Mouse (Mus musculus): ENCODE results near the gene Greb1. TPM values are rescaled to one million over a fixed set of nuclear protein-coding genes. Genes with fewer than 3 reads are reported as not detected.

Gene Greb1
- polyA plus RNA-seq, 1 experiment from 2014 or later, result 7.1 TPM

GRCm38 (mm10) chr12:16763649-16764422 is 36.9 kb downstream of the Greb1 start:
- Histone ChIP-seq H3K4me2 (ENCODE audit: low read depth, low read length, severe bottlenecking) (no peak overlapping the region), H3K27me3 (ENCODE audit: control insufficient read depth, insufficient read depth, low read length) (no peaks in the 10 kb centered on the region), H3K9me3 (ENCODE audit: control insufficient read depth, low read length) (no peaks in the 10 kb centered on the region), H3K36me3 (ENCODE audit: control insufficient read depth, insufficient read depth, low read length) (no peaks in the 10 kb centered on the region), H3K4me3 (ENCODE audit: low read depth, low read length) (no peak overlapping the region), H3K27ac (ENCODE audit: low read depth, low read length) (no peak overlapping the region), H3K9ac (ENCODE audit: low read length) (no peak overlapping the region), H3K4me1 (replicated peaks; ENCODE audit: control insufficient read depth, insufficient read depth, low read length) (no peaks in the 10 kb centered on the region)
- 78% methylated on average over 4 of the region's 4 CpGs for WGBS
- DNase-seq (ENCODE audit: low spot score) (no peak), ATAC-seq (replicated peaks; ENCODE audit: low FRiP score) (no peak)

GRCm38 (mm10) chr12:16761461-16761860 is 39.2 kb downstream of the Greb1 start:
- Histone ChIP-seq H3K36me3 (ENCODE audit: control insufficient read depth, insufficient read depth, low read length) (no peaks in the 10 kb centered on the region), H3K4me2 (ENCODE audit: low read depth, low read length, severe bottlenecking) (no peak overlapping the region), H3K9ac (ENCODE audit: low read length) (no peak overlapping the region), H3K4me1 (replicated peaks; ENCODE audit: control insufficient read depth, insufficient read depth, low read length) (no peaks in the 10 kb centered on the region), H3K27ac (ENCODE audit: low read depth, low read length) (no peak overlapping the region), H3K27me3 (ENCODE audit: control insufficient read depth, insufficient read depth, low read length) (no peaks in the 10 kb centered on the region), H3K9me3 (ENCODE audit: control insufficient read depth, low read length) (no peaks in the 10 kb centered on the region), H3K4me3 (ENCODE audit: low read depth, low read length) (no peak overlapping the region)
- WGBS, result 97% methylated on average over 3 of the region's 3 CpGs
- DNase-seq (ENCODE audit: low spot score) (no peak), ATAC-seq (replicated peaks; ENCODE audit: low FRiP score) (no peak)

GRCm38 (mm10) chr12:16760246-16760645 is 40.4 kb downstream of the Greb1 start:
- ATAC-seq (replicated peaks; ENCODE audit: low FRiP score) (no peak), DNase-seq (ENCODE audit: low spot score) (no peak)
- Histone ChIP-seq H3K4me2 (ENCODE audit: low read depth, low read length, severe bottlenecking) (no peak overlapping the region), H3K27me3 (ENCODE audit: control insufficient read depth, insufficient read depth, low read length) (no peaks in the 10 kb centered on the region), H3K9me3 (ENCODE audit: control insufficient read depth, low read length) (no peaks in the 10 kb centered on the region), H3K9ac (ENCODE audit: low read length) (no peak overlapping the region), H3K36me3 (ENCODE audit: control insufficient read depth, insufficient read depth, low read length) (no peaks in the 10 kb centered on the region), H3K4me1 (replicated peaks; ENCODE audit: control insufficient read depth, insufficient read depth, low read length) (no peaks in the 10 kb centered on the region), H3K27ac (ENCODE audit: low read depth, low read length) (no peak overlapping the region), H3K4me3 (ENCODE audit: low read depth, low read length) (no peak overlapping the region)
- WGBS, result 80% methylated on average over 4 of the region's 4 CpGs

- no peak overlapping the region for H3K9ac ChIP-seq (ENCODE audit: low read length)
- H3K27ac ChIP-seq (ENCODE audit: low read depth, low read length), result no peak overlapping the region
- no peaks in the 10 kb centered on the region for H3K9me3 ChIP-seq (ENCODE audit: control insufficient read depth, low read length)
- 0% methylated on average over 2 of the region's 2 CpGs for WGBS
- DNase-seq (ENCODE audit: low spot score) (peak; percentile 78), ATAC-seq (replicated peaks; ENCODE audit: low FRiP score) (no peak)
- H3K27me3 ChIP-seq (ENCODE audit: control insufficient read depth, insufficient read depth, low read length), result no peaks in the 10 kb centered on the region
- H3K4me3 ChIP-seq (ENCODE audit: low read depth, low read length), result no peak overlapping the region
- peaks cover 6% of the 10 kb centered on the region; the same call in 1 of the 2 replicates for H3K4me1 ChIP-seq (replicated peaks; ENCODE audit: control insufficient read depth, insufficient read depth, low read length)
- no peaks in the 10 kb centered on the region for H3K36me3 ChIP-seq (ENCODE audit: control insufficient read depth, insufficient read depth, low read length)
- no peak overlapping the region for H3K4me2 ChIP-seq (ENCODE audit: low read depth, low read length, severe bottlenecking)
Measured at GRCm38 (mm10) chr12:16754311-16754710, 46.4 kb downstream of the Greb1 start.

- ATAC-seq (replicated peaks; ENCODE audit: low FRiP score), result no peak
- H3K36me3 ChIP-seq (ENCODE audit: control insufficient read depth, insufficient read depth, low read length), result no peaks in the 10 kb centered on the region
- no peaks in the 10 kb centered on the region for H3K9me3 ChIP-seq (ENCODE audit: control insufficient read depth, low read length)
- H3K9ac ChIP-seq (ENCODE audit: low read length), result no peak overlapping the region
- no peaks in the 10 kb centered on the region for H3K27me3 ChIP-seq (ENCODE audit: control insufficient read depth, insufficient read depth, low read length)
- H3K4me2 ChIP-seq (ENCODE audit: low read depth, low read length, severe bottlenecking), result no peak overlapping the region
- no peak overlapping the region for H3K4me3 ChIP-seq (ENCODE audit: low read depth, low read length)
- DNase-seq (ENCODE audit: low spot score), result no peak
- 84% methylated on average over 9 of the region's 9 CpGs for WGBS
- no peak overlapping the region for H3K27ac ChIP-seq (ENCODE audit: low read depth, low read length)
- peaks cover 6% of the 10 kb centered on the region; the same call in 1 of the 2 replicates for H3K4me1 ChIP-seq (replicated peaks; ENCODE audit: control insufficient read depth, insufficient read depth, low read length)
Measured at GRCm38 (mm10) chr12:16753555-16753954, 47.1 kb downstream of the Greb1 start.

- H3K9me3 ChIP-seq (ENCODE audit: control insufficient read depth, low read length), result no peaks in the 10 kb centered on the region
- DNase-seq (ENCODE audit: low spot score) (peak; percentile 59), ATAC-seq (replicated peaks; ENCODE audit: low FRiP score) (no peak)
- H3K4me1 ChIP-seq (replicated peaks; ENCODE audit: control insufficient read depth, insufficient read depth, low read length), result peaks cover 6% of the 10 kb centered on the region; the same call in 1 of the 2 replicates
- H3K27ac ChIP-seq (ENCODE audit: low read depth, low read length), result no peak overlapping the region
- H3K4me3 ChIP-seq (ENCODE audit: low read depth, low read length), result no peak overlapping the region
- no peaks in the 10 kb centered on the region for H3K36me3 ChIP-seq (ENCODE audit: control insufficient read depth, insufficient read depth, low read length)
- WGBS, result 36% methylated on average over 8 of the region's 8 CpGs
- H3K9ac ChIP-seq (ENCODE audit: low read length), result no peak overlapping the region
- no peak overlapping the region for H3K4me2 ChIP-seq (ENCODE audit: low read depth, low read length, severe bottlenecking)
- H3K27me3 ChIP-seq (ENCODE audit: control insufficient read depth, insufficient read depth, low read length), result no peaks in the 10 kb centered on the region
Measured at GRCm38 (mm10) chr12:16753110-16753509, 47.6 kb downstream of the Greb1 start.

GRCm38 (mm10) chr12:16752236-16752840 is 48.3 kb downstream of the Greb1 start:
- no peak for ATAC-seq (replicated peaks; ENCODE audit: low FRiP score)
- WGBS, result 64% methylated on average over 12 of the region's 12 CpGs
- Histone ChIP-seq H3K9me3 (ENCODE audit: control insufficient read depth, low read length) (no peaks in the 10 kb centered on the region), H3K27me3 (ENCODE audit: control insufficient read depth, insufficient read depth, low read length) (no peaks in the 10 kb centered on the region), H3K9ac (ENCODE audit: low read length) (no peak overlapping the region), H3K4me1 (replicated peaks; ENCODE audit: control insufficient read depth, insufficient read depth, low read length) (peaks cover 6% of the 10 kb centered on the region; the same call in 1 of the 2 replicates), H3K4me2 (ENCODE audit: low read depth, low read length, severe bottlenecking) (no peak overlapping the region), H3K4me3 (ENCODE audit: low read depth, low read length) (no peak overlapping the region), H3K27ac (ENCODE audit: low read depth, low read length) (no peak overlapping the region), H3K36me3 (ENCODE audit: control insufficient read depth, insufficient read depth, low read length) (no peaks in the 10 kb centered on the region)
- DNase-seq (ENCODE audit: low spot score), result no peak

- Histone ChIP-seq H3K4me2 (ENCODE audit: low read depth, low read length, severe bottlenecking) (no peak overlapping the region), H3K9ac (ENCODE audit: low read length) (no peak overlapping the region), H3K4me3 (ENCODE audit: low read depth, low read length) (no peak overlapping the region), H3K36me3 (ENCODE audit: control insufficient read depth, insufficient read depth, low read length) (no peaks in the 10 kb centered on the region), H3K27ac (ENCODE audit: low read depth, low read length) (no peak overlapping the region), H3K9me3 (ENCODE audit: control insufficient read depth, low read length) (no peaks in the 10 kb centered on the region), H3K4me1 (replicated peaks; ENCODE audit: control insufficient read depth, insufficient read depth, low read length) (peaks cover 6% of the 10 kb centered on the region; the same call in 1 of the 2 replicates), H3K27me3 (ENCODE audit: control insufficient read depth, insufficient read depth, low read length) (no peaks in the 10 kb centered on the region)
- WGBS, result 91% methylated on average over 6 of the region's 6 CpGs
- no peak for ATAC-seq (replicated peaks; ENCODE audit: low FRiP score)
- DNase-seq (ENCODE audit: low spot score), result no peak
Measured at GRCm38 (mm10) chr12:16751609-16752008, 49.1 kb downstream of the Greb1 start.

Measured in forebrain, embryonic 11.5 days (tissue).